Mouse (Mus musculus): ENCODE measurements around the gene Fasn.
A peak's percentile ranks its signal among the peaks of the same experiment; 100 is the strongest.

Fasn gene

GRCm38 (mm10) chr11:120828416-120828815, 4.1 kb upstream of the Fasn start:
- no peak for DNase-seq (ENCODE audit: low read depth, low spot score)

- no peak for DNase-seq (ENCODE audit: low read depth, low spot score)
Observed at GRCm38 (mm10) chr11:120826016-120826953, 1.9 kb upstream of the Fasn start.

DNA sequence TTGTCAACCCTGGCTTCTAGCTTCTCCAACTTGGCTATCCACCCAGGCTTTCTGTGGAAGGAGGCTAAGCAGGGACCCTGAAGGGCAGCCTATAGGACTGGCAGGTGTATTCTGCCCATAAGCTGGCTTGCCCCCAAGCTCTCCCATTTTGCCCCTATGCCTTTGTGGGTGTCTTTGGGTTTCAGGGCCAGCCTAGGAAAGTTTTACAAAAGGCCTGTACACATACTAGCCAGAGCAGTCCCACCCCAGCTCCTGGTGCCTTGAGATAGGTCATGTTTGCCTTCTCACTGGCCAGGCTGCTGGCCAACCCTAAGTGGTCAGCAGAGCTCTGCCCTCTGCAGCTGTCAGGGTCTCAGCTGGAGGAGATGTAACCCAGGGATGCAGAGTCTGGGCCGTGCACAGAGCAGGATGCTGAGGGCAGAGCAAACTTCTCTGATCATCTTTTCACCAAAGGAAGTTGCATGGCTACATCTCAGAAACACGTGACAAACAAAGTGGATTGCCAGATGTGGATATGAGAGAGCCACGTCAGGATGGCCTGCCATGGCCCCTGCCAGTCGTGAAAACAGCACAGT, 1.0 kb upstream of the Fasn start:
- peak; percentile 38 for DNase-seq (ENCODE audit: low read depth, low spot score)

DNA sequence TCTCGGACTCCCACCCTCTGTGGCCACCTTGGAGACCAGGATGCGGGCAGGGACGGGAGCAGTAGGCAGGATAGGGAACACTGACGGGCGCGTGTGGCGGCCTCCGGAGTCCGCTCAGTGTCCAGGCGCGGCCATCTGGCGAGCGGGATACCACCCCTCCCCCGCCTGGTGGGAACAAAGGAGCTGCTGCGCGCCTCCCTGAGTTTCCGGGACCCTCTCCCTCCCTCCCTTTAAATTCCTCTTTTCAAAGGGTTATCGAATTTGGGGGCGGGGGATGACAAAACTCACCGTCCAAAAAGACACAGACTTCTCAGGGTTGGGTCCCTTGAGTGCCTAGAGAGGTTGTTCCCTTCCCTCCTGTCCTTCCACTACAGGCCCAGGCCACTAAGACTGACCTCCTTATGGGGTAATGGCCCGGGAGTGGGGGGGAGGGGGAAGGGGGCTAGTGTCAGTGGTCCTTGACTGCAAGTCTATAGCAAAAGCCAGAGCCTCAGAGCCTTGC, 491 bp upstream of the Fasn start:
- DNase-seq (ENCODE audit: low read depth, low spot score) = no peak

- no peak for DNase-seq (ENCODE audit: low read depth, low spot score)
Observed at GRCm38 (mm10) chr11:120823551-120823947, 798 bp downstream of the Fasn start.

DNA sequence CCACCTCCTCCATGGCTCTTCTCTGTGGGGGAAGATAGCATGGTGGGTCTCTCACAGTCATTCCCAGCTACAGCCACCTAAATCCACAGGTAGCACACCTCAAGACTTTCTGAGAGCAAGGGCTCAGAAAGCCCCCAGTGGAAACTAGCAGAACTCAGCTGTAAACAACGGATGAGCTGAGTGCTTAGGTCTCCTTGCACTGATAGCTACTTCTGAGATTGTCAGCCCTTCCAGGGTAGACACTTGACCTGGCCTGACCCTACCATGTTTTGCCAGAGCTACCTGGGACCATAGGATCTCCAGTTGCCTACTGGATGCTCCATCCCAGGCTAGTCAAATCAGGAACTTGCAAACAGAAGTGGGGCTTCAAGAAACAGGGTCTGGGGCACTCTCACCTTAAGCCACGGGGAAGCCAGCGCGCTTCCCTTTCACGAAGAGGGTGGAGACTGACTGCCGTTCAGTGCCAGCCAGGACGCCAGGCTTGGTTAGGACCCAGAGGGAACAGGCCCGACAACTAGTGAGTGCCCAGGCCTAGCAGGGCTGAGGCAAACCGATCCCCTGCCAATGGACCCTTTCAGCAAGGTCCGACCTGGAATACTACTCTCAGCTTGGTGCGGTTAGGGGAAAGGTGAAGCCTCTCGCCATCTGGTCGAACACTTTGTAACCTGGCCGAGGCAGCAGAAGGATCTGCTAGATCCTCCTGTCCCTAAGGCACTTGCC, 1.4 kb downstream of the Fasn start:
- DNase-seq (ENCODE audit: low read depth, low spot score) = peak; percentile 41

- DNase-seq (ENCODE audit: low read depth, low spot score) = no peak
Observed at GRCm38 (mm10) chr11:120822321-120822720, 2.0 kb downstream of the Fasn start.

- DNase-seq (ENCODE audit: low read depth, low spot score) = no peak
Observed at GRCm38 (mm10) chr11:120821076-120821922, 3.0 kb downstream of the Fasn start.

DNA sequence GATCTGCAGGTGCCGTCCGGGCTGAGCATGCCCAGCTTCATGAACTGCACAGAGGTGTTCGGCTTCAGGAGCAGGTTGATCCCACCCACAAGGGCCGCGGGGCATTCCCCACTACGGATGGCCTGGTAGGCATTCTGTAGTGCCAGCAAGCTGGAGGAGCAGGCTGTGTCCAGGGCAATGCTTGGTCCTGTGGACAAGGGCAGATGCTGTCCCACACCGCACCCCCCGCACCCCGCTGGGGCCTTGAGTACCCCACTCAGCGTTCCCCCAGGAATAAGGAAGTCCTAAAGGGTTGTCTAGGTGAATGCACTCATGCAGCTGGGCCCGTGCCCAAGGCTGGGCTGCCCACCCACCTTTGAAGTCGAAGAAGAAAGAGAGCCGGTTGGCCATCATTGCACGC, 3.8 kb downstream of the Fasn start:
- no peak for DNase-seq (ENCODE audit: low read depth, low spot score)

DNA sequence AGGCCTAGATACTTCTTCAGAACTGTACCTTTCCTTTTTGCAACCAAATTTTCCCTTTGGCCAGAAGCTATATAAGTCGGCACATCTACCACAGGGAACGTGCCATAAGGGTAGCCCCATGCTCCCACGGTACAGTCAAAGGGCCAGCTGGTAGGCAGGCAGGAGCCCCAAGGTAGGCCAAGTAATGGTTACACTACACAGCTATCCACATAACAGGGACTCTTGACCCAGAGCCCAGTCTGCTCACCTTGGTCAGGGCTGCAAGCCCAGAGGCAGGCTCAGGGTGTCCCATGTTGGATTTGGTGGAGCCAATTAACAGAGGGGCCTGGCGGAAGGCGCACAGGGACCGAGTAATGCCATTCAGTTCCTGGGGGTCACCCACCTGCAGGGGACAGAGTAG, 4.8 kb downstream of the Fasn start:
- DNase-seq (ENCODE audit: low read depth, low spot score) = no peak

DNA sequence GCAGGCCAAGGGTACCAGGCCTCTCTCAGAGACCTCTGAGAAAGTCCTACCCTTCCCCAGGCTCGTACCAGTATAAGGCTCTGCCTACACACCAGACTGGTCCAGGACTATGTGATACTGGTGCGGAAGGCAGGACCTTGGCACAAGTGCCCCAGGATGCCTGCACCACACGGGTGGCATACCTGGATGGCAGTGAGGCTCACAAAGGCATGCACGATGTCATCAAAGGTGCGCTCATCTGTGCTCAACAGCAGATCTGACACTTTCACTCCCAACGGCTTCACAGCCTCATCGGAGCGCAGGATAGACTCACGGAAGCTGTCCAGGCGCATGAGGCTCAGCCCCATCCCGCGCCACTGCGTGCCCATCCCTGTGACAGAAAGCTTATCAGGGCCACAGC, 6.1 kb downstream of the Fasn start:
- no peak for DNase-seq (ENCODE audit: low read depth, low spot score)

GRCm38 (mm10) chr11:120817358-120817757, 7.0 kb downstream of the Fasn start:
- DNase-seq (ENCODE audit: low read depth, low spot score) = no peak

DNA sequence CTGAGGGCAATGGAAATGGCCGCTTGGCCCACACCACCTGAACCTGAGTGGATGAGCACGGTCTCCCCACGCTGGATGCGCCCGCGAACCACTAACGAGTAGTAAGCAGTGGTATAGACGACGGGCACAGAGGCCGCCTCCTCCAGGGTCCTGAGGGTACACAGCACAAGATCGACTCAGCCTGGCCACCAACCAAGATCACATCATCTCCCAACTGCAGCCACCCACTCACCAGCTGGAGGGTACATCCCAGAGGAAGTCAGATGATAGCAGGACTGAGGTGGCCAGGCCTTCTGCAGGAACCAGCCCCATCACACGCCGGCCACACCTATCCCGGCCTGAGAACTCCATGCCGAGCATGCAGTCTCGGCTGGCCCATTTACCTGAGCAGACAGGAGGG, 12.3 kb downstream of the Fasn start:
- DNase-seq (ENCODE audit: low read depth, low spot score) = no peak

- no peak for DNase-seq (ENCODE audit: low read depth, low spot score)
Observed at GRCm38 (mm10) chr11:120808010-120808409, 16.3 kb downstream of the Fasn start.

DNA sequence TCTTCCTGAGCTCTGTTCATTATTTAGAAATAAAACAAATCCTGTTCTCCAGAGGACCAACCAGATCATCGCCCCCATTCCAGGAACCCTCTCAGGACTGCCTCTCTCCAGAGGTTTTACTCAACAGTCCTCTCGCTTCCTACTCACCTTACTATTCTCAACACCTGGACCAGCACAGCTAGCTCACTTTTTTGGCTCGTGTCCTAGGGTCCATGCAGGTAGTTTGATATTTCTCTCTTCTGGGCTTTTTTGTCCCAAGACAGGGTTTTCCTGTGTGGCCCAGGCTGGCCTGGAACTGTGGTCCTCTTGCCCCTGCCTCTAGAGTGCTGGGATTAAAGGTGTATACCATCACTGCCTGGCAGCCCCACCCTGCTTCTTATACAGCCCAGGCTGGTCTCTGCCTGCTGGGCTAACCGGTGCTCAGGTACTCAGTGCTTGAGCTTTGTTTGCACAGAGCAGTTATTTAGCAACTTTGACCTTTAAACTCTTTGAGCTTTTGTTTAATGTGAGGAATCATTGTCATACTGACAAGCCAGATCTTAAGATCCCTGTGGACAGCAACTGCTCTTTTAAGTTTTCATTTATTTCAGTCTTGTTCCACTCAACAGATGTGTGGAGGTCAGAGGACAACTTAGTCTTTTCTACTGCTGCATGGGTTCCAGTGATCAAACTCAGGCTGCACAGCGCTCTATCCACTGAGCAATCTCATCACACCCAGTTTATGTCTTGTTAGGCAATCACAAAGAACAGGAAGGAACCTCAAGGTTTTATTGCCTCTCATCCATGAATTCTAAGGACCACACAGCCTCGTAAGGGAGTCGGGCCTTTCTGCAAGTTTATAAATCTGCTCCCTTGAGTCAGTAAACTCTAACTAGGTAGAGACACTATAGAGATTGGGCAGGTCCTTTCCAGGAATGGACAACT, 18.7 kb downstream of the Fasn start:
- no peak for DNase-seq (ENCODE audit: low read depth, low spot score)

- DNase-seq (ENCODE audit: low read depth, low spot score) = no peak
Observed at GRCm38 (mm10) chr11:120804769-120805168, 19.6 kb downstream of the Fasn start.

DNA sequence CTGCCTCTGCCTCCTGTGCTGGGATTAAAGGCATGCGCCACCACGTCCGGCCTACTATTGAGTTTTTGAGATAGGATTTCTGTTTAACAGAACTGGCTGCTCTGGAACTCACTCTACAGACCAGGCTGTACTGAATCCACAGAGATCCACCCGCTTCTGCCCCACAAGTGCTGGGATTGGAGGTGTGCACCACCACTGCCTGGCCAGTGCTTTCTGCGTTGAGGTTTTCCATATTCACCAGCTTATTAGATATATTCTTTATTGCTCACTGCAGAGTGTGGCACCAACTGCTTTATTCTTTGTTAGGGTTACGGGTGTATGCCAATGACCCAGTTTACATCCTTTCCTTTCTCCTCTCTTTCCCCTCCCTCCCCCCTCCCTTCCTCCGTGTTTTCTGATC, 20.1 kb downstream of the Fasn start:
- DNase-seq (ENCODE audit: low read depth, low spot score) = no peak

DNA sequence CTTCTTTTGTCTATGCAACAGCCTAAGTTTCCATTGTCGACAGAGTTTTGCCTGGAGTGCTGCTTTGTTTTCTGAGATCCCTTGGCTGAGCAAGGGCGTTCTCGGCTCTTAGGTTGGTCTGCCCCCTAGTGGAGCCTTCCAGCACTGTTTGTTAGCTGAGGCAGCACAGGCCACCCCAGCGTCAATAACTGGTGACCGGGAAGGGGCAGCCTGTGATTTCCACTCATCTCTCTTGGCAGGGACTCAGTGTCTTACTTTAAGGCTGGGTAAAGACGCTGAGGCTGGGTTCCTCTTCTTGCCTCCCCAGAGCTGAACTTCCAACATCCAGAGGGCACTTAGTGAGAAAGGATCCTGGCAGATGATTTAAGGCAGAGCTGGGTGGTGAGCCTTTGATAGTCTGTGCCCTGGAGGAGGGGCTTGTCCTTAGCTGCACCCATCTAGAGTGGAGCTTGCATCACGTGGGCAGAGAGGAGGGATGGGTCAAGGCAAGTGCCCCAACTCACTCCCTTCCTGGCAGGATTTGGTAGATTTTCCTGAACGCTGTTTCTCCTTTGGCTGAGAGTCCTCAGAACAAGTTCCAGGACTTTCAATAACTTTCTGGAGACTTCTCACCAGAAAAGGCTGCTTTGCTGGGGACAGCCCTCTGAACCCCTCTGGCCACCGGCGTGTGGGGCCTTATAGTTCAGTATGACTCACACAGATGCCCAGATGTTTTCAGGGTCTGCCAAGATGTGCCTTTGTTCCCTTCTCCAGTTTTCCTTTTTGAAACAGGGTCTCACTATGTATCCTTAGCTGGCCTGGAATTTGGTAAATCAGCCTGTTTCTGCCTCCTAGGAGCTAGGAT, 24.1 kb downstream of the Fasn start:
- DNase-seq (ENCODE audit: low read depth, low spot score) = peak; percentile 97

DNA sequence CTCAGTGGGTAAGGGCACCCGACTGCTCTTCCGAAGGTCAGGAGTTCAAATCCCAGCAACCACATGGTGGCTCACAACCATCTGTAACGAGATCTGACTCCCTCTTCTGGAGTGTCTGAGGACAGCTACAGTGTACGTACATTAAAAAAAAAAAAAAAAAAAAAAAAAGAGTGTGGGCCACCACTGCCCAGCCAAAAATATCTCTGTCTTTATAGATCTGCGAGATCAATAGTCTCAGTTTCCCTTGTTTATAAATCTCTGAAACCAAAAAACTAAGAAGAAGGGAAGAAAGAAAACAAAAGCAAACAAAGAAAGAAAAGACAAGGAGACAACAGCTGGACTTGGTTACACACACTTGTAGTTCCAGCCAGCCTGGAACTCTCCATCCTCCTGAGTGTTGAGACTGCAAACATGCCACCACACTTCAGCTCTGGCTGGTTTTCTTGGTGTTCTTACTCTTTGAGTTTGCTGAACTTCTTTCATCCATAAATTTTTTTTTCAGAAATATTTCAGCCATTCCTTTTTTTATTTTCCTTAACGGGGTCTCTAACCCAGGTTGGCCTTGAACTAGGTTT, 24.9 kb downstream of the Fasn start:
- no peak for DNase-seq (ENCODE audit: low read depth, low spot score)

Data from 3T3-L1 (cell line).